Mouse (Mus musculus) stomach, embryonic 16.5 days (tissue): ENCODE results near the gene Trpt1. TPM values are rescaled to one million over a fixed set of nuclear protein-coding genes. Genes with fewer than 3 reads are reported as not detected.
A peak's percentile ranks its signal among the peaks of the same experiment; 100 is the strongest.
"Not testable (repeated sequence)": the region's sequence is repeated elsewhere in the genome, so short reads cannot be mapped to it uniquely, and the experiment has no call there.

Experiments
- ATAC-seq: fragments of 200-750 bp; cut with Nextera tagmentation; 2 replicates; pipeline ENCODE4 v1.8.0; 2017; ENCODE audit warnings: moderate number of reproducible peaks, moderate TSS enrichment; ENCODE audit not compliant: insufficient read depth, low FRiP score
- H3K27ac ChIP-seq: fragments of 300-500 bp; sonication (generic); 2 replicates; pipeline ENCODE4 v1.5.1; 2014; ENCODE audit warnings: low read length
- H3K27me3 ChIP-seq: fragments of 300-500 bp; sonication (generic); 2 replicates; pipeline ENCODE4 v1.6.1; 2014; ENCODE audit warnings: low read length, control low read depth, mixed read lengths; ENCODE audit not compliant: control insufficient read depth, insufficient read depth
- H3K36me3 ChIP-seq: fragments of 300-500 bp; sonication (generic); 2 replicates; pipeline ENCODE4 v1.6.1; 2014; ENCODE audit warnings: low read length; ENCODE audit not compliant: control insufficient read depth, insufficient read depth
- H3K4me1 ChIP-seq: fragments of 300-500 bp; sonication (generic); 2 replicates; pipeline ENCODE4 v1.6.1; 2014; ENCODE audit warnings: low read length, control low read depth, mixed read lengths; ENCODE audit not compliant: control insufficient read depth, insufficient read depth
- H3K4me2 ChIP-seq: fragments of 300-500 bp; sonication (generic); 2 replicates; pipeline ENCODE4 v1.6.1; 2014; ENCODE audit warnings: low read depth, low read length, mixed read lengths
- H3K4me3 ChIP-seq: fragments of 300-500 bp; sonication (generic); replicated peaks from 2 replicates; pipeline ENCODE4 v1.5.1; 2014; ENCODE audit warnings: mild to moderate bottlenecking, low read length
- H3K9ac ChIP-seq: fragments of 300-500 bp; sonication (generic); 2 replicates; pipeline ENCODE4 v1.6.1; 2014; ENCODE audit warnings: low read length
- H3K9me3 ChIP-seq: fragments of 300-500 bp; sonication (generic); replicated peaks from 2 replicates; pipeline ENCODE4 v1.6.1; 2016; ENCODE audit warnings: low read length, control low read depth; ENCODE audit not compliant: control insufficient read depth
- WGBS: fragments of 180-500 bp; shearing (Covaris S2); extraction: QIAGEN DNeasy Blood & Tissue Kit; methylation state at CpG from one replicate; pipeline ENCODE4 v1.1.7; 2014; 5-methylcytosine and 5-hydroxymethylcytosine counted together
- polyA plus RNA-seq: library from polyadenylated mRNA; unstranded; fragments of >200 nt; fragmentation: Nextera tagmentation; extraction: Ambion mirVana; gene quantifications from 2 replicates; pipeline ENCODE4 v1.2.1, GENCODE M21; 2015

The Trpt1 gene
- polyA plus RNA-seq, 1 experiment from 2014 or later = 12.0 TPM

GRCm38 (mm10) chr19:6989251-6989650 lies 6.7 kb upstream of the Trpt1 start:
- H3K9ac ChIP-seq = peak overlapping the region; percentile 1; the same call in 1 of the 2 replicates
- peaks cover 11% of the 10 kb centered on the region for H3K36me3 ChIP-seq
- WGBS = 83% methylated on average over 8 of the region's 8 CpGs
- no peaks in the 10 kb centered on the region for H3K9me3 ChIP-seq
- peaks cover 29% of the 10 kb centered on the region for H3K4me1 ChIP-seq
- H3K27me3 ChIP-seq = no peaks in the 10 kb centered on the region
- no peak for ATAC-seq
- H3K27ac ChIP-seq = no peak overlapping the region
- H3K4me3 ChIP-seq = no peak overlapping the region
- H3K4me2 ChIP-seq = no peak overlapping the region

GRCm38 (mm10) chr19:6990712-6991111 lies 5.2 kb upstream of the Trpt1 start:
- no peaks in the 10 kb centered on the region for H3K27me3 ChIP-seq
- no peak overlapping the region for H3K4me3 ChIP-seq
- H3K4me2 ChIP-seq = no peak overlapping the region
- H3K4me1 ChIP-seq = peaks cover 41% of the 10 kb centered on the region
- no peak overlapping the region for H3K27ac ChIP-seq
- H3K9me3 ChIP-seq = no peaks in the 10 kb centered on the region
- peaks cover under 1% of the 10 kb centered on the region; the same call in 1 of the 2 replicates for H3K36me3 ChIP-seq
- H3K9ac ChIP-seq = no peak overlapping the region
- 85% methylated on average over 6 of the region's 6 CpGs for WGBS
- ATAC-seq = no peak

GRCm38 (mm10) chr19:6991166-6991565 lies 4.8 kb upstream of the Trpt1 start:
- WGBS = 88% methylated on average over 6 of the region's 6 CpGs
- not testable (repeated sequence) for H3K9me3 ChIP-seq, H3K4me2 ChIP-seq, H3K27me3 ChIP-seq, H3K4me3 ChIP-seq, H3K27ac ChIP-seq, ATAC-seq, H3K9ac ChIP-seq, H3K36me3 ChIP-seq
- peaks cover 37% of the 10 kb centered on the region for H3K4me1 ChIP-seq

GRCm38 (mm10) chr19:6992011-6992858 lies 3.7 kb upstream of the Trpt1 start, which contains the start of gene Dnajc4:
Dnajc4 (minus strand) TSS chr19:6992572.
- Histone ChIP-seq H3K27ac (peak within 1 kb of the TSS; percentile 56), H3K9me3 (no peaks in the 10 kb centered on the region), H3K27me3 (no peaks in the 10 kb centered on the region), H3K4me3 (peak within 1 kb of the TSS; percentile 69), H3K36me3 (no peaks in the 10 kb centered on the region), H3K4me2 (peak within 1 kb of the TSS; percentile 79), H3K9ac (peak within 1 kb of the TSS; percentile 79), H3K4me1 (peaks cover 37% of the 10 kb centered on the region)
- peak; percentile 94 for ATAC-seq
- under 1% methylated on average over 37 of the region's 37 CpGs for WGBS

- peaks cover 33% of the 10 kb centered on the region for H3K4me1 ChIP-seq
- H3K4me3 ChIP-seq = peak overlapping the region; percentile 69
- H3K27me3 ChIP-seq = no peaks in the 10 kb centered on the region
- H3K4me2 ChIP-seq = peak overlapping the region; percentile 79
- ATAC-seq = no peak
- no peaks in the 10 kb centered on the region for H3K9me3 ChIP-seq
- WGBS = 60% methylated on average over 14 of the region's 14 CpGs
- no peaks in the 10 kb centered on the region for H3K36me3 ChIP-seq
- H3K27ac ChIP-seq = peak overlapping the region; percentile 53; the same call in 1 of the 2 replicates
- peak overlapping the region; percentile 79 for H3K9ac ChIP-seq
These were observed 2.7 kb upstream of the Trpt1 start for GRCm38 (mm10) chr19:6993011-6993770.

- Histone ChIP-seq H3K27ac (no peak overlapping the region), H3K4me3 (no peak overlapping the region), H3K9ac (no peak overlapping the region), H3K9me3 (no peaks in the 10 kb centered on the region), H3K4me1 (peaks cover 30% of the 10 kb centered on the region), H3K4me2 (no peak overlapping the region), H3K36me3 (peaks cover 2% of the 10 kb centered on the region; the same call in 1 of the 2 replicates), H3K27me3 (no peaks in the 10 kb centered on the region)
- no peak for ATAC-seq
- WGBS = 74% methylated on average over 8 of the region's 8 CpGs
These were observed 1.9 kb upstream of the Trpt1 start for GRCm38 (mm10) chr19:6994002-6994401.

- Histone ChIP-seq H3K27me3 (no peaks in the 10 kb centered on the region), H3K9ac (peak overlapping the region; percentile 89), H3K4me2 (0 out of 2 replicates have a peak overlapping the region, but pooled peaks have one; percentile 90), H3K4me1 (peaks cover 30% of the 10 kb centered on the region), H3K36me3 (peaks cover 7% of the 10 kb centered on the region; the same call in 1 of the 2 replicates), H3K4me3 (peak overlapping the region; percentile 70; the same call in 1 of the 2 replicates), H3K27ac (no peak overlapping the region), H3K9me3 (no peaks in the 10 kb centered on the region)
- 87% methylated on average over 8 of the region's 8 CpGs for WGBS
- no peak for ATAC-seq
These were observed 1.4 kb upstream of the Trpt1 start for GRCm38 (mm10) chr19:6994489-6994888.

- H3K9me3 ChIP-seq = no peaks in the 10 kb centered on the region
- ATAC-seq = no peak
- H3K27ac ChIP-seq = 0 out of 2 replicates have a peak overlapping the region, but pooled peaks have one; percentile 18
- H3K9ac ChIP-seq = peak overlapping the region; percentile 89
- H3K36me3 ChIP-seq = peaks cover 16% of the 10 kb centered on the region; the same call in 1 of the 2 replicates
- 41% methylated on average over 21 of the region's 21 CpGs for WGBS
- H3K4me2 ChIP-seq = peak overlapping the region; percentile 90
- peak overlapping the region; percentile 70 for H3K4me3 ChIP-seq
- peaks cover 30% of the 10 kb centered on the region for H3K4me1 ChIP-seq
- no peaks in the 10 kb centered on the region for H3K27me3 ChIP-seq
These were observed 508 bp upstream of the Trpt1 start for GRCm38 (mm10) chr19:6995255-6995991.
